Mouse (Mus musculus) ES-E14 (cell line): ENCODE data around the gene Prmt8. TPM values are rescaled to one million over a fixed set of nuclear protein-coding genes. Genes with fewer than 3 reads are reported as not detected.

Experiments
- DNase-seq: peaks from one replicate; pipeline ENCODE4 v3.0.0-alpha.2; 2013; ENCODE audit warnings: low read depth, low spot score
- H3K27ac ChIP-seq: 2 replicates; pipeline ENCODE4 v1.5.1; 2012; ENCODE audit warnings: low read depth, mild to moderate bottlenecking, low read length, moderate library complexity, mixed read lengths; ENCODE audit not compliant: poor library complexity, insufficient read depth, severe bottlenecking
- H3K36me3 ChIP-seq: 2 replicates; pipeline ENCODE4 v1.6.1; 2012; ENCODE audit warnings: mild to moderate bottlenecking, low read length, moderate library complexity, mixed read lengths; ENCODE audit not compliant: control insufficient read depth, poor library complexity, insufficient read depth, severe bottlenecking
- H3K4me1 ChIP-seq, 2 experiments: fragments of 150-350 bp in 1 of 2; sonication (generic) in 1 of 2; 2 replicates each; pipeline ENCODE4 v1.6.1; 2012; ENCODE audit warnings: low read length in 2 of 2, mild to moderate bottlenecking in 1 of 2, mixed read lengths in 1 of 2; ENCODE audit not compliant: control insufficient read depth in 2 of 2, insufficient read depth in 2 of 2, poor library complexity in 1 of 2
- H3K4me3 ChIP-seq, 2 experiments: fragments of 150-350 bp in 1 of 2; sonication (generic) in 1 of 2; 2 replicates each; pipeline ENCODE4 v1.5.1; 2012; ENCODE audit warnings: low read length in 2 of 2, low read depth in 1 of 2, mild to moderate bottlenecking in 1 of 2, mixed read lengths in 1 of 2; ENCODE audit not compliant: insufficient read depth in 1 of 2, poor library complexity in 1 of 2, severe bottlenecking in 1 of 2
- H3K9ac ChIP-seq: 2 replicates; pipeline ENCODE4 v1.6.1; 2012; ENCODE audit warnings: low read depth, mild to moderate bottlenecking, low read length, mixed read lengths; ENCODE audit not compliant: poor library complexity, insufficient read depth, severe bottlenecking
- H3K9me3 ChIP-seq: fragments of 150-350 bp; sonication (generic); 2 replicates; pipeline ENCODE4 v1.6.1; 2012; ENCODE audit warnings: low read depth, mild to moderate bottlenecking, low read length; ENCODE audit not compliant: control insufficient read depth, insufficient read depth
- CHD2 ChIP-seq: IDR thresholded peaks from 2 replicates; pipeline ENCODE4 v1.6.1; 2014; ENCODE audit warnings: mild to moderate bottlenecking, low read depth, low read length, inconsistent platforms
- HCFC1 ChIP-seq: IDR thresholded peaks from 2 replicates; pipeline ENCODE4 v1.6.1; 2012; ENCODE audit warnings: low read length, inconsistent platforms, borderline replicate concordance; ENCODE audit not compliant: insufficient read depth
- MAFK ChIP-seq: IDR thresholded peaks from 2 replicates; pipeline ENCODE4 v1.6.1; 2014; ENCODE audit warnings: mild to moderate bottlenecking, low read depth, low read length, inconsistent platforms; ENCODE audit not compliant: insufficient read depth
- ZC3H11A ChIP-seq: IDR thresholded peaks from 2 replicates; pipeline ENCODE4 v1.6.1; 2012; ENCODE audit warnings: low read depth, mild to moderate bottlenecking, inconsistent platforms, low read length, borderline replicate concordance
- ZNF384 ChIP-seq: IDR thresholded peaks from 2 replicates; pipeline ENCODE4 v1.6.1; 2012; ENCODE audit warnings: low read depth, low read length, inconsistent platforms
- in situ Hi-C, 2 experiments: fragments of 600-800 bp; cut with MboI; formaldehyde crosslinking; loops; one replicate each; pipeline ENCODE4 v1.15.1; 2025; ENCODE audit warnings: low sequenced_read_pairs in 2 of 2, inconsistent platforms in 1 of 2; ENCODE audit not compliant: unreplicated experiment in 2 of 2
- total RNA-seq: library from RNA; depleted of rRNA; stranded (reverse); fragments of 300-350 nt; gene quantifications from 2 replicates; pipeline ENCODE4 v1.2.3, GENCODE M21; 2012

Prmt8 gene
- total RNA-seq, 1 experiment, result 2.1 TPM

DNA sequence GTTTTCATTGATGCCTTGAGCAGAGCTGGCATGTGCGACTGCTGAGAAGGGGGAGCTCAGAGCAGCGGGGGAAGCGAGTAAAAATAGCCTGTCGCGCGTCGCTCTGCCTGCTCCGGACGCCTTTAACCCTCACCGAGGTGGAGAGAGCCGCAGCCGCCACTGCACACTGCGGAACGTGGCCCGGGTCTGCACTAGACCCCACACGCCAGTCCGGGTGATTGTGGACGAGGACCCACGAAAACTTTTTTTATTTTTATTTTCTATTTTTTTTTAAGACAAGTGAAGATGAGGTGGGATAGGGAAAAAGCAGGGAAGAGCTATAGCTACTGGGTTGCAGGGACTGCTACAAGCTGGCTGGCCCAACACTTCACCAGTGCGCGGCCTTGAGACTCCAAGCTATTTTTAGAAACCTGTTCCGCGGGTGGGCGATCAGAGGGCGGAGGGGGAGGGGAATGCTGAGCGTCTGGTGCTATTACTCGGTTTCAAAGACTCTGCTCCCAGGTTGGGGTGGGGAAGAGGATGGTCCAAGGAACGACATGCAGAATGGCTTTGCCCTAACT, 2.6 kb downstream of the Prmt8 start:
- peak overlapping the region; percentile 83 to 87 for H3K4me3 ChIP-seq
- H3K9ac ChIP-seq, result no peak overlapping the region
- H3K4me1 ChIP-seq, result peaks cover 8 to 14% of the 10 kb centered on the region in 2 experiments
- no peak overlapping the region for H3K27ac ChIP-seq
- in situ Hi-C loops, result no loop called here
- no peaks in the 10 kb centered on the region for H3K36me3 ChIP-seq
- TF ChIP-seq HCFC1 (no peak), MAFK (no peak), CHD2 (no peak), ZNF384 (no peak), ZC3H11A (no peak)
- H3K9me3 ChIP-seq, result no peaks in the 10 kb centered on the region
- DNase-seq, result no peak

DNA sequence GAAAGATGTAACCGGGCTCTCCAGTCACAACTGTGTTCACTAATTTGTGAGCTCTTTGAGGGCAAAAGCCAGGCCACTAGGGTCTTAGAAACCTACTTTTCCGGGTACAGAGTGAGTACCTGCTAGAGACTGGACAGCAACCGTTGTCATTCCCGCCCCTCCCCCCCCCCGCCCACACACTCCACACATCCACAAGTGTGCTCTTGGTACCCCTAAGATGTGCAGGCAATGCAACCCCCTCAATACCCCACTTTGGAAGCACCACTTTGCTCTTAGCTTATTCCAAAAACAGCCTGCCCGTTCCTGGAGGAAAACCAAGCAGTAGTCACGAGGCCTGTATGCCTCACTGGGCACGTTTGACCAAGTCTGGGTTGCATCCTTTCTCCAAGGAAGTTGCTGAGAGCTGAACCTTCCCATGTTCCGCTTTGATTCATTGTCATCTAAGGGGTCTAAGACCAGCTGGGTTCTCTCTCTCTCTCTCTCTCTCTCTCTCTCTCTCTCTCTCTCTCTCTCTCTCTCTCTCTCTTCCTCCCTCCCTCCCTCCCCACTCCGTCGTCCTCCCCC, 3.1 kb downstream of the Prmt8 start:
- peaks cover 8 to 14% of the 10 kb centered on the region in 2 experiments for H3K4me1 ChIP-seq
- H3K9ac ChIP-seq, result no peak overlapping the region
- H3K4me3 ChIP-seq, result peak overlapping the region in 1 of 2 experiments; percentile 87; a peak in 2 of 4 replicates
- TF ChIP-seq HCFC1 (no peak), CHD2 (no peak), ZNF384 (no peak), MAFK (no peak), ZC3H11A (no peak)
- in situ Hi-C loops, result no loop called here
- H3K36me3 ChIP-seq, result no peaks in the 10 kb centered on the region
- DNase-seq, result no peak
- no peaks in the 10 kb centered on the region for H3K9me3 ChIP-seq
- no peak overlapping the region for H3K27ac ChIP-seq

DNA sequence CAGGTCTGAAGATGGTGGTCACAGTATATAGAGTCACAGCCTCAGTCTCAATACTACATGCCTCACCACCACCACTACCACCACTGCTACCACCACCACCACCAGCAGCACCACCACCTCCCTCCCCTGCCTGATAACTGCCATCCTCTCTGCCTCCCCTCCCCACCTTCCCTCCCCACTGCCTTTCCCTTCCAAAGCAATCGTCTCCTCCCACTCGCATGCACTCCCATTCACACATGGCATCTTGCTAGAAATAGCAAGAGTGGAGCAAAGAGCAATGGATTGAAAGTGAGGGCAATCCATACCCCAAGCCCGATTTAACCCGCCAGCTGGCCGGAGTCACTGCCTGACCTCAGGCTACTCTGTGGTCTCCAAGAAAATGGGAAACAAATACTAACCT, 3.7 kb downstream of the Prmt8 start:
- no peak overlapping the region; a peak in 1 of 4 replicates for H3K4me3 ChIP-seq
- no peak for DNase-seq
- no peaks in the 10 kb centered on the region for H3K36me3 ChIP-seq
- in situ Hi-C loops, result no loop called here
- no peaks in the 10 kb centered on the region for H3K9me3 ChIP-seq
- H3K4me1 ChIP-seq, result peaks cover 5 to 14% of the 10 kb centered on the region in 2 experiments
- TF ChIP-seq CHD2 (no peak), ZC3H11A (no peak), MAFK (no peak), HCFC1 (no peak), ZNF384 (no peak)
- no peak overlapping the region for H3K27ac ChIP-seq
- H3K9ac ChIP-seq, result no peak overlapping the region

DNA sequence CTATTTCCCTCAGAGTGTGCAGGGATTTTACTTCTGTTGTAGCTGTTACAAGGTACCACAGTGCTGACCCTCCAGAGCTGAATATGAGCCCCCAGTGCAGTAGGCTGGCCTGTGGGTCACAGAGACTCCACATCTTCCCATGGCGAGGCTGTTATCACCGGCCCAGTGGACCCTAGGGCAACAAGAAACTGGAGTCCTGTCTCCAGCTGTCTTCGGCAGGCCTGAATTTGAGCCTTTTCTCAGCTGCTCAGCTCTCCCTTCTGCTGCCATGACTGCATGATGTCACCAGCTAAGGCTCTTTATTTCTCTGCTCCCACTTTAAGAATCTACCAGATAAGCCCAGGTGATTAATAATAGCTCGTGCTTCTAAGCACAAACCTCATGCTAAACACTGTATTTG, 11.0 kb downstream of the Prmt8 start:
- TF ChIP-seq ZNF384, result no peak
- no peak for TF ChIP-seq HCFC1
- no peak for TF ChIP-seq CHD2
- no peak for TF ChIP-seq ZC3H11A
- TF ChIP-seq MAFK, result no peak
- H3K9me3 ChIP-seq, result no peaks in the 10 kb centered on the region
- DNase-seq, result no peak
- peaks cover 2 to 13% of the 10 kb centered on the region in 2 experiments; a peak in 3 of 4 replicates for H3K4me1 ChIP-seq
- H3K27ac ChIP-seq, result no peak overlapping the region
- in situ Hi-C loops, result no loop called here
- no peaks in the 10 kb centered on the region for H3K36me3 ChIP-seq
- H3K9ac ChIP-seq, result no peak overlapping the region
- no peak overlapping the region for H3K4me3 ChIP-seq

DNA sequence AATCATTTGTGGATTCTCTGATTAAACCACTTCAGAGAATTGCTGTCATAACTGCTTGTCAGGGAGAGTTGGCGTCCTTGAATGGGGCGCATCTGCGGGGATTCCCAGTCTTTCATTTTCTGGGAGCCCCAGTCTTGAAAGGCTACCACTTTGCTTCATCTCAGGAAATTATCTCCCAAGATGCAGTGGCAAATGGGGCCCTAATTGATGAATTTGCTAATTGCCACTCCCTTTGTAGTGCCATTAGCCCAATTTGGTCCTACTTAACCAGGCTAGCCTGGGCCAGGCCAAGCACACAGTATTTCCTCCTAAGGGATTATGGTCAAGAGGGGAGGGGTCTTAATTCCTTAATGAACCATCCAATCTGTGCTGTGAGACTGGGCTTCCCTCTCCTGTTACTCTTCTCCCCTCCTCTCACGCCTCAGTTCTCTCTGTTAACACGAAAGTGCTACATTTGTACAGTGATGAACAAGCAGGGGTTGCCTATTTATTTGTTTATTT, 11.6 kb downstream of the Prmt8 start:
- Histone ChIP-seq H3K9ac (no peak overlapping the region), H3K27ac (no peak overlapping the region), H3K4me3 (no peak overlapping the region), H3K36me3 (no peaks in the 10 kb centered on the region), H3K4me1 (peaks cover 2 to 13% of the 10 kb centered on the region in 2 experiments; a peak in 3 of 4 replicates), H3K9me3 (no peaks in the 10 kb centered on the region)
- TF ChIP-seq CHD2 (no peak), HCFC1 (no peak), ZC3H11A (no peak), MAFK (no peak)
- in situ Hi-C loops, result no loop called here
- no peak for DNase-seq
